Mouse (Mus musculus) brain, embryonic 14.5 days (tissue): ENCODE results near the gene Cyp11a1.

Experiments used
- CTCF ChIP-seq: fragments of 200-500 bp; IDR thresholded peaks from 2 replicates; pipeline ENCODE4 v1.5.1; 2012; ENCODE audit warnings: inconsistent platforms, mild to moderate bottlenecking, moderate library complexity, borderline replicate concordance; ENCODE audit not compliant: insufficient read depth, insufficient read length; ENCODE audit errors: extremely low read depth
- POLR2A ChIP-seq: fragments of 200-500 bp; IDR thresholded peaks from 2 replicates; pipeline ENCODE4 v1.6.1; 2012; ENCODE audit warnings: mild to moderate bottlenecking, inconsistent platforms, borderline replicate concordance; ENCODE audit not compliant: poor library complexity, insufficient read depth, insufficient read length, severe bottlenecking; ENCODE audit errors: extremely low read depth

- TF ChIP-seq POLR2A (no peak), CTCF (no peak)
These were observed 6.7 kb downstream of the Cyp11a1 start for GRCm38 (mm10) chr9:58012935-58013334.
